Mouse (Mus musculus) midbrain, postnatal 0 days (tissue): ENCODE data around the gene Aacs. TPM values are rescaled to one million over a fixed set of nuclear protein-coding genes. Genes with fewer than 3 reads are reported as not detected.
A peak's percentile ranks its signal among the peaks of the same experiment; 100 is the strongest.

Experiments
- ATAC-seq: fragments of 200-750 bp; cut with Nextera tagmentation; 2 replicates; pipeline ENCODE4 v1.8.0; 2017; ENCODE audit warnings: moderate number of reproducible peaks, mild to moderate bottlenecking, moderate TSS enrichment, moderate library complexity; ENCODE audit not compliant: low FRiP score
- DNase-seq: peaks from one replicate; pipeline ENCODE4 v3.0.0-alpha.2; 2015; ENCODE audit warnings: low spot score
- H3K27ac ChIP-seq: fragments of 300-500 bp; sonication (generic); 2 replicates; pipeline ENCODE4 v1.5.1; 2014; ENCODE audit warnings: low read depth, mild to moderate bottlenecking, low read length, mixed read lengths
- H3K27me3 ChIP-seq: fragments of 300-500 bp; sonication (generic); 2 replicates; pipeline ENCODE4 v1.6.1; 2014; ENCODE audit warnings: low read length, control low read depth, mixed read lengths; ENCODE audit not compliant: insufficient read depth
- H3K36me3 ChIP-seq: fragments of 300-500 bp; sonication (generic); 2 replicates; pipeline ENCODE4 v1.6.1; 2014; ENCODE audit warnings: low read length, control low read depth, mixed read lengths; ENCODE audit not compliant: insufficient read depth
- H3K4me1 ChIP-seq: fragments of 300-500 bp; sonication (generic); 2 replicates; pipeline ENCODE4 v1.6.1; 2014; ENCODE audit warnings: mild to moderate bottlenecking, control low read depth, antibody characterized with exemption, low read length, mixed read lengths; ENCODE audit not compliant: insufficient read depth
- H3K4me2 ChIP-seq: fragments of 300-500 bp; sonication (generic); 2 replicates; pipeline ENCODE4 v1.6.1; 2014; ENCODE audit warnings: low read depth, mild to moderate bottlenecking, low read length, mixed read lengths; ENCODE audit not compliant: poor library complexity, severe bottlenecking
- H3K4me3 ChIP-seq: fragments of 300-500 bp; sonication (generic); 2 replicates; pipeline ENCODE4 v1.5.1; 2014; ENCODE audit warnings: low read depth, mild to moderate bottlenecking, low read length, moderate library complexity
- H3K9ac ChIP-seq: fragments of 300-500 bp; sonication (generic); replicated peaks from 2 replicates; pipeline ENCODE4 v1.6.1; 2014; ENCODE audit warnings: mild to moderate bottlenecking, low read length, moderate library complexity, mixed read lengths; ENCODE audit not compliant: poor library complexity, severe bottlenecking
- H3K9me3 ChIP-seq: fragments of 300-500 bp; sonication (generic); 2 replicates; pipeline ENCODE4 v1.6.1; 2016; ENCODE audit warnings: low read length, control low read depth
- CTCF ChIP-seq: IDR thresholded peaks from 2 replicates; pipeline ENCODE4 v1.5.1; 2016; ENCODE audit warnings: antibody characterized with exemption, mild to moderate bottlenecking
- WGBS: fragments of 180-500 bp; shearing (Covaris S2); extraction: QIAGEN DNeasy Blood & Tissue Kit; methylation state at CpG from one replicate; pipeline ENCODE4 v1.1.7; 2014; 5-methylcytosine and 5-hydroxymethylcytosine counted together
- polyA plus RNA-seq: library from polyadenylated mRNA; unstranded; fragments of >200 nt; fragmentation: Nextera tagmentation; extraction: Ambion mirVana; gene quantifications from 2 replicates; pipeline ENCODE4 v1.2.1, GENCODE M21; 2015
- total RNA-seq: library from RNA; depleted of rRNA; stranded (reverse); fragments of >200 nt; gene quantifications from 2 replicates; pipeline ENCODE4 v1.2.3, GENCODE M21; 2014

Gene Aacs
- total and polyA plus RNA-seq, 2 experiments from 2014 or later, result 84.8 to 112 TPM

DNA sequence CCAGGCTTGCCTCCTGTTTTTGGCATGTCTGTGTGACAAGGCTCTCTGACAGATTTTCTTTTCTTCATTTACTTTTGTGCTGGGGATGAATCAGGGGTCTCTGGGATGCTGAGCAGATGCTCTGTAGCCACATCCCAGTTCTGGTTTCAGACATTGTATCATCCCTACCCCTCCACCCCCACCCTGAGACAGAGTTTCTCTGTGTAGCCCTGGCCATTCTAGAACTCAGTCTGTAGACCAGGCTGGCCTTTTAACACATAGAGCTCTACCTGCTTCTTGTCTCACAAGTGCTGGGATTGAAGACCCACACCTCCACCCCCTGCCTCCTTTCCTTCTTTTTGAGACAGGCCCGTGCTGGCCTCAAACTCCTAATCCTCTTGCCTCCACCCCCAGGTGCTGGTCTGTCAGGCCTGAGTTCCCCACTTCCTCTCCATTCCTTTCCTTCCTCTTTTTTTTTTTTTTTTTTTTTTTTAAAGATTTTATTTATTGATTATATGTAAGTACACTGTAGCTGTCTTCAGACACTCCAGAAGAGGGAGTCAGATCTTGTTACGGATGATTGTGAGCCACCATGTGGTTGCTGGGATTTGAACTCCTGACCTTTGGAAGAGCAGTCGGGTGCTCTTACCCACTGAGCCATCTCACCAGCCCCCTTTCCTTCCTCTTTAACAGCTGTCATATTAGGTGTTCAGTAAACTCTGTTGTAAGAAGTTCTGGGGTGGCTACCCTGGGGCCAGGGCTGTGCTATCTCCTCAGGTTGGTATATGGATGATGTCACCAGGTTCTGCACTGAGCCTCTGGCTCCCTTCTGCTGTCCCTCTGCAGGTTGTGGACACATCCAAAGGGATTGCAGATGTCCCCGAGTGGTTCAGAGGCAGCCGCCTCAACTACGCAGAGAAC, 8.3 kb downstream of the Aacs start:
- Histone ChIP-seq H3K9ac (no peak overlapping the region), H3K4me3 (no peak overlapping the region), H3K4me1 (peaks cover 6% of the 10 kb centered on the region; the same call in 1 of the 2 replicates), H3K27me3 (no peaks in the 10 kb centered on the region), H3K27ac (no peak overlapping the region), H3K9me3 (no peaks in the 10 kb centered on the region), H3K36me3 (peaks cover 25% of the 10 kb centered on the region), H3K4me2 (no peak overlapping the region)
- WGBS, result 86% methylated on average over 5 of the region's 6 CpGs
- TF ChIP-seq CTCF, result no peak
- DNase-seq (no peak), ATAC-seq (no peak)

DNA sequence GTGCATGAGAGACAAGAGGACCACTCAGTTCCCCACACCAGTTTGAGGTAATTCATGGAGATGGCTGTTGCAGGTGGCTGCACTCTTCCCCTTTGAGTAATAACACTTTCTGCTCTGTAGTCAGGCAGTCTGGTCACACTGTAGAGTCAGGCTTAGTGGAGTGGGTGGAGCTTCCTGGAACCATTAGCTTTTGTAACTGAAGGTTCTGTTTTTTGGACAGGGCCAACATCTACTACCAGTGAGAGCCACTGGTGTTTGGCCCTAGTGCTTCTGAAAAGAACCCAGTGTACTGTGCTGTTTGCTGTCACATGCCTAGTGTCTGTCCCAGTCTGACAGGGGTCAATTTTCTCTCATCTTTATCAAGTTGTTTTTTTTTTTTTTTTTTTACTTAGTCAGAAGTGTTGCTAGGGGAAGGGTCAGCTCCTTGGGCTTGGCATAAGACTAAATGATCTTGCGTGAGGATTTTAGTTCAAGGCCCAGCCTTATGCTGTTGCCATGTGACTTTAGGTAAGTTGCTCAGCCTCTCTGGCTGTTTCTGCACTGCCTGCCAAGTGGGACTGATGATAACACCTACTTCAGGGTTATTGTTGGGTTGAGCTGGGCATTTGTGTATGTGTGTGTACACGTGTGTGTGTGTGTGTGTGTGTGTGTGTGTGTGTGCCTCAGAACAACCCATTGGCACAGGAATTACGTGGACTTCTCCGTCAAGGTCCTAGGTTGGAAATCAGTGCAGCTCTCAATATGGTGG, 9.6 kb downstream of the Aacs start:
- Histone ChIP-seq H3K4me3 (no peak overlapping the region), H3K9ac (no peak overlapping the region), H3K36me3 (peaks cover 29% of the 10 kb centered on the region), H3K4me2 (no peak overlapping the region), H3K27ac (no peak overlapping the region), H3K27me3 (no peaks in the 10 kb centered on the region), H3K9me3 (no peaks in the 10 kb centered on the region), H3K4me1 (peaks cover 6% of the 10 kb centered on the region; the same call in 1 of the 2 replicates)
- ATAC-seq (no peak), DNase-seq (no peak)
- TF ChIP-seq CTCF, result no peak
- 92% methylated on average over 4 of the region's 4 CpGs for WGBS

DNA sequence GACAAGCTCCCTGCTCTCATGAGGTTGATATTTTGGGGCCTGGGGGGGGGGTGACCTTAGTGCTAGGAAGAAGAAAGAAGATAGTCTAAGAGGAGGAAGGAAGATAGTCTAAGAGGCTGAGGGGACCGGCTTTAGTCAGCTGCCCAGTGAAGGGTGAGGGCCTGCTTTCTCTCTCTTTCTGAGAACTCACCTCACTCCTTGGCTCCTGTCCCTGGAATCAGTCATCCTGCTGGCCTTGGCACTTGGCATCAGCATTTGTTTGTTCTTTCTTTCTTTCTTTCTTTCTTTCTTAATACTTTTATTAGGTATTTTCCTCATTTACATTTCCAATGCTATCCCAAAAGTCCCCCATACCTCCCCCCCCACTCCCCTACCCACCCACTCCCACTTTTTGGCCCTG, 10.5 kb downstream of the Aacs start:
- H3K27me3 ChIP-seq, result no peaks in the 10 kb centered on the region
- no peak overlapping the region for H3K9ac ChIP-seq
- TF ChIP-seq CTCF, result no peak
- H3K36me3 ChIP-seq, result peaks cover 38% of the 10 kb centered on the region
- no peak overlapping the region for H3K4me3 ChIP-seq
- no peak overlapping the region for H3K27ac ChIP-seq
- no peaks in the 10 kb centered on the region for H3K9me3 ChIP-seq
- 77% methylated on average over 1 of the region's 1 CpGs for WGBS
- no peak overlapping the region for H3K4me2 ChIP-seq
- ATAC-seq, result no peak
- H3K4me1 ChIP-seq, result no peaks in the 10 kb centered on the region
- no peak for DNase-seq

DNA sequence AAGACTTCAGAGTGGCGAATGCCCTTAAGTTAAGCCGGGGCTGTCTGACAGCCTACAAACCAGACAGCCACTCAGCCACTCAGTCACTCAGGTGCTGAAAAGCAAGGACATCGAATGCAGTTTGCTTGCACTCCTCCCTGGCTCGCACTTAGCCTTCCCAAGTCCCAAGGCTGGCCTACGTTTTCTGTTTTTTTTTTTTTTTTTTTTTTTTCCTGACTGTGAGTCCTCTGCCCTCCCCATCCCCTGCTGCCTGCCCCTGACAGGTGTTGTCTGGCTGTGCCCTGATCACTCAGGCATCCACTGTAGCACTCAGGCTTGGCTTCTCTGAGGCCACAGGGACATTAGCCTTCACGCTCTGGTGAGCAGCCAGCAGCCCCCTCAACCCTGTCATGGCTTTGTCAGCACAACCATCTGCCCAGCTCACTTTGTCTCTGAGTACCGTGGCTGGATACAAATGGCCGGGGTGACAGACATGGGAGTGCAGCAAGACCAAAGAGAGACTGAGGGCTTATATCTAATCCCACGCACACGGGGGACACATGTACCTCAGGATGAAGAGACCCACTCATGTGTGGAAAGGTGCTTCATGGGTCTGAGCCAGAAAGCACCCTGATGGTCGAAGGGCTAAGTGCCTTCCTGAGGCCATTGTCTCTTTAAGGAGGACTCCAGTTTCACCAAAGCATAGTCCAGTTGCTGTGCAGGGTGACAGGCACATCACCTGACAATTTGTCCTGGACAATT, 11.9 kb downstream of the Aacs start:
- no peaks in the 10 kb centered on the region for H3K27me3 ChIP-seq
- H3K27ac ChIP-seq, result no peak overlapping the region
- no peak overlapping the region for H3K4me3 ChIP-seq
- H3K9ac ChIP-seq, result no peak overlapping the region
- peak; percentile 89 for DNase-seq
- H3K4me1 ChIP-seq, result no peaks in the 10 kb centered on the region
- ATAC-seq, result peak; percentile 38; the same call in 1 of the 2 replicates
- H3K9me3 ChIP-seq, result no peaks in the 10 kb centered on the region
- TF ChIP-seq CTCF, result no peak
- H3K36me3 ChIP-seq, result peaks cover 43% of the 10 kb centered on the region
- no peak overlapping the region for H3K4me2 ChIP-seq
- 44% methylated on average over 11 of the region's 11 CpGs for WGBS

DNA sequence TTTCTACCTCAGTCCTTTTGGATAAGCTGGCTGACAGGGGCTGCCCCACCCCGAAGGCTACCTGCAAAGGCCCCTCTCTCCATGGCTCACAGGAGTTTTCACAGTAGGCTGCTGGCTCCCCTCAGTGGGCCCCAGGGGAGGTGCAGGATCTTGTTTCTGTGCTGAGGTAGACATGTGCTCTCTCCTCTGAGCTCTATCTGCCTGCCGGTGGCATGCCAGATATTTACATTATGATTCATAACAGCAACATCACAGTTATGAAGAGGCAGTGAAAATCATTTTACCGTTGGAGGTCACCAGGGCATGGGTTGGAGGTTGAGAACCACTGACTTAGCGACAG, 12.5 kb downstream of the Aacs start:
- Histone ChIP-seq H3K4me1 (no peaks in the 10 kb centered on the region), H3K4me3 (no peak overlapping the region), H3K4me2 (no peak overlapping the region), H3K36me3 (peaks cover 43% of the 10 kb centered on the region), H3K9me3 (no peaks in the 10 kb centered on the region), H3K27me3 (no peaks in the 10 kb centered on the region), H3K27ac (no peak overlapping the region), H3K9ac (no peak overlapping the region)
- 60% methylated on average over 4 of the region's 4 CpGs for WGBS
- TF ChIP-seq CTCF, result peak; percentile 45
- ATAC-seq (no peak), DNase-seq (peak; percentile 22)
